Mouse (Mus musculus): Measurements from ENCODE around the gene Apba2. TPM values are rescaled to one million over a fixed set of nuclear protein-coding genes. Genes with fewer than 3 reads are reported as not detected.

Apba2 gene
- polyA plus RNA-seq, 1 experiment from 2014 or later, result 169 TPM

DNA sequence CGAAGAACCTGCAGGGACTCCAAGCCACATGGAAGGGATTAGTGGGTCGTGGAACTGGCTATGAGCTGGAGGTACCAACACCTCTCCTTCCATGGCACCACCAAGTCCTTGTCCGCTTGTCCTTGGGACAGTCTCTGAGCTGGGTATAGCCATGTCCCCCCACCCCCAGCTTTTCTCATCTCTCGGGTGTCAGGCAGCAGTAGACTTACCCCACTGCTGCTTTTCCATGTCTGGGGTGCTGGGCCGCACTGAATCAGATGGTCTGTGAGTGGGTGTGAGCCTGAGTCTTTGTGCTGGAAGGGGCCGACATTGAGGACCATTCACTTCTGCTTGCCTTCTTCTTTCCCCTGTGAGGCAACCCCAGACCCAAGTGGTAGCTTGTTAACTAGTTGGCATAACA lies 2.1 kb downstream of the Apba2 start:
- ATAC-seq (ENCODE audit: low FRiP score) (no peak), DNase-seq (ENCODE audit: low spot score) (no peak)
- peak overlapping the region; percentile 74 for H3K4me2 ChIP-seq (replicated peaks)
- H3K9me3 ChIP-seq (ENCODE audit: control insufficient read depth, low read length), result no peaks in the 10 kb centered on the region
- no peaks in the 10 kb centered on the region for H3K27me3 ChIP-seq (ENCODE audit: control insufficient read depth, insufficient read depth, low read length)
- H3K27ac ChIP-seq, result no peak overlapping the region
- WGBS, result 76% methylated on average over 6 of the region's 6 CpGs
- H3K9ac ChIP-seq, result peak overlapping the region; percentile 95
- peak overlapping the region; percentile 73 for H3K4me3 ChIP-seq (replicated peaks; ENCODE audit: low read length)
- H3K36me3 ChIP-seq (replicated peaks; ENCODE audit: control insufficient read depth, insufficient read depth), result no peaks in the 10 kb centered on the region
- H3K4me1 ChIP-seq (replicated peaks; ENCODE audit: control insufficient read depth, insufficient read depth, low read length), result peaks cover 40% of the 10 kb centered on the region

DNA sequence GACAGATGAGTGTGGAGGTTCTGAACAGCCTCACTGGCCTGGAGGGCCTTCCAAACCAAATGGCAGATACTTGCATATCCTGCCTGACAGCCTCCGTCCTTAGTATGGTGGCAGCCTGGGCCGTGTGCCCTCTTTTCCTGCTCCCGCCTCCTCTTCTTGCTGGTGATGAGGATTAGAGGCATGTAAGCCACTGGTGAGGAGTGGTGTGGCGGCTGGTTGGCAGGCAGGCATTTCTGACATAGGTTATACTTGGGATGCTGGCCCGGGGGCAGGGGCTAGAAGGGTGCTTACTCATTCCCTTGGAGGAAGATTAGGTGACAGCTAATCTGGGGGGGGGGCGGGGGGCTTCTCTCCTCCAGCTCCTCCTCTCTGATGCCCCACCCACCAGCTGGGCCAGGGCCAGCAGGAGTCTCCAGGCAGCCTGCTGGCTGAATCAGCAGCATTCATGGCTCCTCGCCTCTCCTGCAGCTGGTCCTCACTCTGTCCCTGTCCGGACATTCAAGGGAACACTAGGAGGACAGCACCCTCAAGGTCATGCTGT lies 3.3 kb downstream of the Apba2 start:
- 18% methylated on average over 8 of the region's 8 CpGs for WGBS
- Histone ChIP-seq H3K9ac (peak overlapping the region; percentile 28; the same call in 1 of the 2 replicates), H3K9me3 (ENCODE audit: control insufficient read depth, low read length) (no peaks in the 10 kb centered on the region), H3K27me3 (ENCODE audit: control insufficient read depth, insufficient read depth, low read length) (no peaks in the 10 kb centered on the region), H3K27ac (no peak overlapping the region), H3K4me2 (replicated peaks) (peak overlapping the region; percentile 74), H3K4me1 (replicated peaks; ENCODE audit: control insufficient read depth, insufficient read depth, low read length) (peaks cover 48% of the 10 kb centered on the region), H3K36me3 (replicated peaks; ENCODE audit: control insufficient read depth, insufficient read depth) (no peaks in the 10 kb centered on the region), H3K4me3 (replicated peaks; ENCODE audit: low read length) (peak overlapping the region; percentile 3; the same call in 1 of the 2 replicates)
- DNase-seq (ENCODE audit: low spot score) (peak; percentile 38), ATAC-seq (ENCODE audit: low FRiP score) (no peak; the same call in 1 of the 2 replicates)

DNA sequence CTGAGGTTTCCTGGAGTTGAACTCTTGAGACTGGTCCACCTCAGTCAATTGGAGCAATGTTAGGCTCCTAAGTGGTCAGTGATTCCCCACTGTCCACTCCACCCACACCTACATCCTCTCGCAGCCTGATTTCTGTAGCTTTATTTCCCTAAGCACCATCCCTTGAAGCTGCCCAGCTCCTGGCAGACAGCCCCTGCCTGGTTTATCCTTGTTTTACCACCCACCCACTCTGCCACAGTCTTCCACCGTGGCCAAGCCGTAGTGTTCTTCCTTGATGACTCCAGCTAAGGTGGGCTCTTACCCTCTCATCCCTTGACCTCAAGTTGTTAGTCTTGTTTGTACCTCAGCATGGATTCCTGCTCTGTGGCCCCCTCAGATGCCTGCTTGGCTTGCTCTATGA lies 4.1 kb downstream of the Apba2 start:
- no peaks in the 10 kb centered on the region for H3K36me3 ChIP-seq (replicated peaks; ENCODE audit: control insufficient read depth, insufficient read depth)
- H3K27ac ChIP-seq, result no peak overlapping the region
- H3K9ac ChIP-seq, result no peak overlapping the region
- H3K27me3 ChIP-seq (ENCODE audit: control insufficient read depth, insufficient read depth, low read length), result no peaks in the 10 kb centered on the region
- H3K4me2 ChIP-seq (replicated peaks), result peak overlapping the region; percentile 74
- H3K9me3 ChIP-seq (ENCODE audit: control insufficient read depth, low read length), result no peaks in the 10 kb centered on the region
- DNase-seq (ENCODE audit: low spot score) (no peak), ATAC-seq (ENCODE audit: low FRiP score) (no peak)
- peaks cover 56% of the 10 kb centered on the region for H3K4me1 ChIP-seq (replicated peaks; ENCODE audit: control insufficient read depth, insufficient read depth, low read length)
- no peak overlapping the region for H3K4me3 ChIP-seq (replicated peaks; ENCODE audit: low read length)
- 82% methylated on average over 3 of the region's 3 CpGs for WGBS

DNA sequence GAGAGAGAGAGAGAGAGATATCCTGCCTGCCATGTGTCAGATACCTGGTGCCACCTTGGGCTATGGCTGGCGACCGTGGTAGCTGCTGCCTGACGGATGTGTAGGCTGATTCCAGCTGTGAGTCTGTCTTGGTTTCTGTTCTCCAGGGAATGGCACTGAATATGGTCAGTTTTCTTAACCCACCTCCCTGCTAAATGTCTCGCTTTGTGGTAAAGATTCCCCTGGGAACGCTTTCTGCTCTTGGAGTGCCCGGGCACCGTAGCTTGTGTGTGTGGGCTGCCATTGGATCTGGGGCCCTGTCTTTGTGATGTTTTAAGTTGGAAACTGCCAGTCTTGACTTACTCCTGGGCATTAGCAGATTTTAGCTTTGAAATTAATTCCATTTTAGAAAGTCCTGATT lies 7.3 kb downstream of the Apba2 start:
- no peak overlapping the region for H3K4me3 ChIP-seq (replicated peaks; ENCODE audit: low read length)
- 62% methylated on average over 7 of the region's 7 CpGs for WGBS
- no peaks in the 10 kb centered on the region for H3K36me3 ChIP-seq (replicated peaks; ENCODE audit: control insufficient read depth, insufficient read depth)
- no peak overlapping the region for H3K27ac ChIP-seq
- ATAC-seq (ENCODE audit: low FRiP score), result no peak
- no peak overlapping the region for H3K4me2 ChIP-seq (replicated peaks)
- H3K27me3 ChIP-seq (ENCODE audit: control insufficient read depth, insufficient read depth, low read length), result no peaks in the 10 kb centered on the region
- no peaks in the 10 kb centered on the region for H3K9me3 ChIP-seq (ENCODE audit: control insufficient read depth, low read length)
- H3K4me1 ChIP-seq (replicated peaks; ENCODE audit: control insufficient read depth, insufficient read depth, low read length), result peaks cover 49% of the 10 kb centered on the region
- no peak for DNase-seq (ENCODE audit: low spot score)
- H3K9ac ChIP-seq, result no peak overlapping the region

DNA sequence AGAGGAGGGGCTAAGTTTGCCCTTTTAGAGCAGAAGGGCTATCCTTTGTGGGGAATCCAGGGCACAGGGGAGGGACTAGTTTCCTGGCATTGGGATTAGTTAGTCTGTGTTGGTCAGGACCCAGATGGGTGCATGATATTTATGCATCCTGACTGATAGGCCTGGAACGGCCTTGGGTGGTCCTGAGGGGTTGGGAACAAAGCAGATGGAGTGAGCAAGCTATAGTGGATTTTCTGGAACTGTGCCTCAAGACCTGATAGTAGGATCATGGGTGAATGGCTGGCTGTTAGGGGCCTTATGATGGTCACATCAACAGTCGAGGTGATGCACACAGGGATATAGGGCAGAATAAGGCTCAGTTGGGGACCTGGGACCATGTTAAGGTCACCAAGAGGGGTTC lies 8.4 kb downstream of the Apba2 start:
- Histone ChIP-seq H3K4me1 (replicated peaks; ENCODE audit: control insufficient read depth, insufficient read depth, low read length) (peaks cover 41% of the 10 kb centered on the region), H3K4me3 (replicated peaks; ENCODE audit: low read length) (no peak overlapping the region), H3K27ac (peak overlapping the region; percentile 49; the same call in 1 of the 2 replicates), H3K36me3 (replicated peaks; ENCODE audit: control insufficient read depth, insufficient read depth) (no peaks in the 10 kb centered on the region), H3K9ac (0 out of 2 replicates have a peak overlapping the region, but pooled peaks have one; percentile 5), H3K4me2 (replicated peaks) (no peak overlapping the region), H3K27me3 (ENCODE audit: control insufficient read depth, insufficient read depth, low read length) (no peaks in the 10 kb centered on the region), H3K9me3 (ENCODE audit: control insufficient read depth, low read length) (no peaks in the 10 kb centered on the region)
- DNase-seq (ENCODE audit: low spot score) (no peak), ATAC-seq (ENCODE audit: low FRiP score) (no peak)
- 52% methylated on average over 2 of the region's 2 CpGs for WGBS

DNA sequence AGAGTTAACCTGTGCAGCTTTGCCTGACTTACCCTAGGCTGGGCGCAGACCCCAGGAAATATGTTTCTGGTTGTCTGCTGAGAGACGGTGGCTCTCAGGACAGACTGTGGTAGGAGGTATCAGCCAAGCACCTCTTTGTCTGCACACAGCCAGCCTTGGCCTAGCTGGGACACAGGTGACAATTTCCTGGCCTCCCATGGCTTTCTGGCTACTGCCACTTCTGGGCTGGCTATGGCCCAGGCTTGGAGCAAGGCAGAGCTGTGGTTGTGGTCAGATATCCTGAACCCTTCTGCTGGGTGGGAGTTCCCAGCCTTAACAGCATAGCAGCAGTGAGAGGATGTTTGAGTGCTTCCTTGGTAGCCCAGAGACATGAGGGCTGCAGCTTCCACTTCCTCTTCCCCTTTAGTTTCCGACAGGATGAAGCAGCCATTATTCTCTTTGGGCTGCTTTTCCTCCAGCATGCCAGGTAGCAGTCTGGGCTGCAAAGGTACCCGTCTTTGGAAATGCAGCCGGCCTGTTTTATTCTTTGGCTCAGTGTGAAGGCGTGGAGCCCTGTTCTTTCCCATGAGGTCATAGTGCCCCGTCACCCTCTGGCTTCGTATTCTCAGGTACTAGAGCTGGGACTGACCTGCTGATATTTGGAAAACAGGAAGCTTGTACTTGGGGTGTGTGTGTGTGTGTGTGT lies 9.2 kb downstream of the Apba2 start:
- Histone ChIP-seq H3K4me3 (replicated peaks; ENCODE audit: low read length) (no peak overlapping the region), H3K27me3 (ENCODE audit: control insufficient read depth, insufficient read depth, low read length) (no peaks in the 10 kb centered on the region), H3K9ac (peak overlapping the region; percentile 5; the same call in 1 of the 2 replicates), H3K27ac (no peak overlapping the region; the same call in 1 of the 2 replicates), H3K4me1 (replicated peaks; ENCODE audit: control insufficient read depth, insufficient read depth, low read length) (peaks cover 34% of the 10 kb centered on the region), H3K4me2 (replicated peaks) (no peak overlapping the region), H3K36me3 (replicated peaks; ENCODE audit: control insufficient read depth, insufficient read depth) (no peaks in the 10 kb centered on the region), H3K9me3 (ENCODE audit: control insufficient read depth, low read length) (no peaks in the 10 kb centered on the region)
- ATAC-seq (ENCODE audit: low FRiP score) (no peak), DNase-seq (ENCODE audit: low spot score) (no peak)
- 80% methylated on average over 8 of the region's 8 CpGs for WGBS

DNA sequence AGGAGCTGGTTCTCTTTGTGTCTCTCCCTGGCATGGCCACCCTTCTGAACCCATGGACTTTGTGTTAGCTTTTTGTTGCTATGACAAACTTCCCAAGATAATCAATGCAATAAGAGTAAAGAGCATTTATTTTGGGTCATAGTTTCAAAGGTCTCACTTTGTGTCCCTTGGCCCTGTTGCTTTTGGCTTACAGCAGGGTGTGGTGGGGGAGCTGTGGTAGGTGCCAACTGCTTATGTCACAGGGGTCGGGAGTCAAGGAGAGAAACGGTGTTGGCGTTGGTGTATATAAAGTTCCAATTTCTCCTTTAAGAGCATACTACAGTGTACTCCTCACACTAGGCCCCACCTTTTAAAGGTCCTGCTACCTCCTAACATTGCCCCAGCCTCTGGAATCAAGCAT lies 12.1 kb downstream of the Apba2 start:
- Histone ChIP-seq H3K9ac (no peak overlapping the region), H3K27ac (no peak overlapping the region), H3K4me1 (replicated peaks; ENCODE audit: control insufficient read depth, insufficient read depth, low read length) (peaks cover 24% of the 10 kb centered on the region), H3K27me3 (ENCODE audit: control insufficient read depth, insufficient read depth, low read length) (no peaks in the 10 kb centered on the region), H3K4me3 (replicated peaks; ENCODE audit: low read length) (no peak overlapping the region), H3K9me3 (ENCODE audit: control insufficient read depth, low read length) (no peaks in the 10 kb centered on the region), H3K4me2 (replicated peaks) (no peak overlapping the region), H3K36me3 (replicated peaks; ENCODE audit: control insufficient read depth, insufficient read depth) (no peaks in the 10 kb centered on the region)
- 92% methylated on average over 3 of the region's 3 CpGs for WGBS
- DNase-seq (ENCODE audit: low spot score) (no peak), ATAC-seq (ENCODE audit: low FRiP score) (no peak)

DNA sequence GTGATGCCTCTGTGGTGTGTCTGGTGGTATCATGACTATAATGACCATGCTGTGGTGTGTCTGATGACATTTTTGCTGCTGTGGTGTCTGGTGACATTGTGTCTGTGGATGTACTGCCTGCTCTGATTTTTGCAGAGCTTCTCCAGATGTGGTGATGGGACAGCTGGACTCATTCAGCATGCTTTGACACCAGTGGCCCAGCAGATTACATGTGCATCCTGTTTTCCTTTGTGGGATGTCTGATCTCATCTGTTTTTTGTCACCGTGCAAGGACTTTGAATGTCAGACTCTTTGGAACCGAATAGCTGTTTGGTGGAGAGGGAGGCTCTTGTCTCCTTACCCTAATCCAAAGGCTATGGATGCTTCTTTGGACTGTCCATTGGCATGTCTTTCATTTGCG lies 13.8 kb downstream of the Apba2 start:
- no peak for ATAC-seq (ENCODE audit: low FRiP score)
- no peak overlapping the region for H3K4me2 ChIP-seq (replicated peaks)
- H3K9ac ChIP-seq, result no peak overlapping the region
- H3K27ac ChIP-seq, result no peak overlapping the region
- 88% methylated on average over 3 of the region's 3 CpGs for WGBS
- H3K4me3 ChIP-seq (replicated peaks; ENCODE audit: low read length), result no peak overlapping the region
- H3K36me3 ChIP-seq (replicated peaks; ENCODE audit: control insufficient read depth, insufficient read depth), result no peaks in the 10 kb centered on the region
- H3K27me3 ChIP-seq (ENCODE audit: control insufficient read depth, insufficient read depth, low read length), result no peaks in the 10 kb centered on the region
- DNase-seq (ENCODE audit: low spot score), result no peak
- H3K9me3 ChIP-seq (ENCODE audit: control insufficient read depth, low read length), result no peaks in the 10 kb centered on the region
- H3K4me1 ChIP-seq (replicated peaks; ENCODE audit: control insufficient read depth, insufficient read depth, low read length), result peaks cover 11% of the 10 kb centered on the region

DNA sequence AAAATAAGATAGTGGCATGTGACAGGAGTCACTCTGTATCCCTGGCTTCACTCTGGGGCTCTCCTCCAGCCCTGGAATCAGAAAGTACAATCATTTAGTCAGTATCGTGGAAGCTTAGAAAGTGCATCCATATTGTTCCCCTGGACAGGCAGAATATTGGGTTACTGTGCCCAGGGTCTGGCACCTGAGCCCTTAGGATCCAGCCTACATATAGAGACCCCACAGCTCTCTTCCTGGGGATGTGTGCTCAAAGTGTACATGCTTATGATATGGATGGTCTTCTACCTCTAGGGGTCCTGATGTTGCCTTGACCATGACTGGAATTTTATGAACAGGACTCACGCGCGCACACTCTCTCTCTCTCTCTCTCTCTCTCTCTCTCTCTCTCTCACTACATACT lies 14.4 kb downstream of the Apba2 start:
- no peak for ATAC-seq (ENCODE audit: low FRiP score)
- H3K9me3 ChIP-seq (ENCODE audit: control insufficient read depth, low read length), result no peaks in the 10 kb centered on the region
- H3K4me2 ChIP-seq (replicated peaks), result no peak overlapping the region
- H3K4me3 ChIP-seq (replicated peaks; ENCODE audit: low read length), result no peak overlapping the region
- H3K36me3 ChIP-seq (replicated peaks; ENCODE audit: control insufficient read depth, insufficient read depth), result no peaks in the 10 kb centered on the region
- H3K4me1 ChIP-seq (replicated peaks; ENCODE audit: control insufficient read depth, insufficient read depth, low read length), result peaks cover 4% of the 10 kb centered on the region
- DNase-seq (ENCODE audit: low spot score), result no peak
- no peak overlapping the region for H3K27ac ChIP-seq
- H3K27me3 ChIP-seq (ENCODE audit: control insufficient read depth, insufficient read depth, low read length), result no peaks in the 10 kb centered on the region
- WGBS, result 94% methylated on average over 4 of the region's 4 CpGs
- H3K9ac ChIP-seq, result no peak overlapping the region
